Mouse (Mus musculus): ENCODE measurements at regions not wholly inside any gene's neighbourhood (a gene's known extent, or its start where the extent isn't known, plus 50 kb on each side); places are given as distances from the start of the nearest gene placed in this dataset.
"Not testable (repeated sequence)": the region's sequence is repeated elsewhere in the genome, so short reads cannot be mapped to it uniquely, and the experiment has no call there.

DNA sequence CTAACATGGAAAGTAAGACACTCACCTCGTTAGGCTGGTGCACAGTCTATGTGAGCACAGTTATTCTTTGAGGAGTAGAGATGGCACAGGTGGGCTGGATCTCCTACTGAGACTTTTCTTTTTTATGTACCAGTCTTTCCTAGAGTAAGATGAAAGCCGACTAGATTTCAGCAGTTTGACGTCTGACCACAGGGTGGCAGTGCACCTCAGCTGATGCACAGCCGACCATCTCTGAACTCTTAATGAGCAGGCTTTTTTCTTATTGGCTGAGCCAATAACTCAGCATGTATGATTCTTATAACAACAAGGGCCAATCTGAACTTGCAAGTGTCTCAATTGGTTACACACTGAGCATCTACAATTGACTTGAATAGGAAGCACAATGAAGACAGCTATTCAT is 126.6 kb upstream of the Olfr1507 start:
- Histone ChIP-seq H3K27me3 (ENCODE audit: control insufficient read depth, insufficient read depth, low read length) (no peaks in the 10 kb centered on the region), H3K27ac (ENCODE audit: control insufficient read depth, insufficient read depth, low read depth, low read length) (no peak overlapping the region), H3K4me3 (ENCODE audit: control insufficient read depth, low read depth, low read length) (no peak overlapping the region), H3K4me1 (ENCODE audit: control insufficient read depth, insufficient read depth, low read length) (no peaks in the 10 kb centered on the region), H3K36me3 (ENCODE audit: control insufficient read depth, insufficient read depth, low read length) (no peaks in the 10 kb centered on the region)
- TF ChIP-seq POLR2A (IDR thresholded peaks at IDR 0.05; ENCODE audit: control insufficient read depth, low read depth, low read length) (no peak), CTCF (IDR thresholded peaks at IDR 0.05; ENCODE audit: control insufficient read depth, insufficient read depth, insufficient replicate concordance, low read depth, low read length) (peak; percentile 32; the same call in 1 of the 2 replicates)

DNA sequence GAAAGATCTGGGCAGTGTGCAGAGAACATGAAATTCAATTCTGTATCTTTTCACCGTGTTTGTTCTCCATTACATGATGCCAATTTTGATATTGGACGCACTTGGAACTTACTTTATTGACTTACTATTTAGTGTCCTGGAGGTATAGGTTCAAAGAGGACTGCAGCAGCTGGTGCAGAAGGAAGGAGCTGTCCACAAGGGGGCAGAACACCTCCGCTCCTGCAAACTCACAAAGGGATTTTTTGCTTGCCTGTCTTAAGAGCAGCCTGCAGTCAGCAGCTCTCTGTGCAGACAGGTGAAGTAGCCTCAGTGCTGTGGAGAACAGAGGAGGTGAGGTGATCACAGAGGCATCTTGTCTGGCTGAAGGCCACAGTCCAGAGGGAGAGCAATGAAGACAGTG is 84.8 kb upstream of the Olfr1507 start:
- Histone ChIP-seq H3K4me3 (ENCODE audit: control insufficient read depth, low read depth, low read length) (no peak overlapping the region), H3K27me3 (ENCODE audit: control insufficient read depth, insufficient read depth, low read length) (no peaks in the 10 kb centered on the region), H3K27ac (ENCODE audit: control insufficient read depth, insufficient read depth, low read depth, low read length) (no peak overlapping the region), H3K36me3 (ENCODE audit: control insufficient read depth, insufficient read depth, low read length) (no peaks in the 10 kb centered on the region), H3K4me1 (ENCODE audit: control insufficient read depth, insufficient read depth, low read length) (no peaks in the 10 kb centered on the region)
- TF ChIP-seq POLR2A (IDR thresholded peaks at IDR 0.05; ENCODE audit: control insufficient read depth, low read depth, low read length) (no peak), CTCF (IDR thresholded peaks at IDR 0.05; ENCODE audit: control insufficient read depth, insufficient read depth, insufficient replicate concordance, low read depth, low read length) (no peak; the same call in 1 of the 2 replicates)

DNA sequence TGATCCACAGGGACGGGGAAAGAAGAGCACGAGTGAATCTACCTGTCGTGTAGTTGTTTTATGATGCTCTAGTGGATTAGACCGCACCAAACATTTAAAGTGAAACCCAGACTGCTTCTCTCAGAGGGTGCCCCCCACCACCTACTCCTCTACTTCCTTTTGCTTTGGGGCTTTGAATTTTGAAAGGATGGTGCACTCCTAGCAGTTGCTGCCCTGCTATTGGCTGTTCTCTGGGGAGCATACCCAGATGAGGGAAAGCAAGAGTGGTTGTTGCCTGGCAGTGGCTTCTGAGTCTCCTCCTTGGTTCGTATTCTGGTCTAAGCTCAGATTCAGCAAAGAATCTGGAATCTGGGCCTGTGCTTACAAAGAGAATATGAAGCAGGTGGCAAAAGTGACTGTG is 71.4 kb upstream of the Olfr1507 start:
- H3K36me3 ChIP-seq (ENCODE audit: control insufficient read depth, insufficient read depth, low read length): no peaks in the 10 kb centered on the region
- no peak overlapping the region for H3K27ac ChIP-seq (ENCODE audit: control insufficient read depth, insufficient read depth, low read depth, low read length)
- H3K4me3 ChIP-seq (ENCODE audit: control insufficient read depth, low read depth, low read length): no peak overlapping the region

DNA sequence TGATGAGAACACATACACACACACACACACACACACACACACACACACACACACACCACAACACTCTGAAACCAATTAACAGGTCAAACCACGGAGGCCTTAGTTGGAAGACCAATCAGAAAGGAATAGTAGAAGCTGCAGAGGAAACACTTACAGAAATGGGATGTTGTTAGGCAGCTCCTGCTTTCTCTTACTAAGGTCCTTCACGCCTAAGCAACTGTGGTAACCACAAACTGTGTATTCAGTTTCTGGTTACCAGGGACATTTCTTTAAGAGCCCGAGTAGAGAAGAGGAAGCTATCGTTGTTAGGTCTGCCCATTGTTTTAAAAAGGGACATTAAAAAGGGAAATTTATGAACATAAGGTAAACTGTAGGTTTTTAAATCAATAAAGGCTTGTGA is 70.1 kb upstream of the Olfr1507 start:
- Histone ChIP-seq H3K4me3 (ENCODE audit: control insufficient read depth, low read depth, low read length) (no peak overlapping the region), H3K36me3 (ENCODE audit: control insufficient read depth, insufficient read depth, low read length) (no peaks in the 10 kb centered on the region), H3K27ac (ENCODE audit: control insufficient read depth, insufficient read depth, low read depth, low read length) (no peak overlapping the region), H3K27me3 (ENCODE audit: control insufficient read depth, insufficient read depth, low read length) (no peaks in the 10 kb centered on the region), H3K4me1 (ENCODE audit: control insufficient read depth, insufficient read depth, low read length) (no peaks in the 10 kb centered on the region)
- TF ChIP-seq POLR2A (IDR thresholded peaks at IDR 0.05; ENCODE audit: control insufficient read depth, low read depth, low read length) (no peak), CTCF (IDR thresholded peaks at IDR 0.05; ENCODE audit: control insufficient read depth, insufficient read depth, insufficient replicate concordance, low read depth, low read length) (no peak)

More for the DNA sequence above, 71.4 kb upstream of the Olfr1507 start:
- H3K27me3 ChIP-seq (ENCODE audit: control insufficient read depth, insufficient read depth, low read length): no peaks in the 10 kb centered on the region
- H3K4me1 ChIP-seq (ENCODE audit: control insufficient read depth, insufficient read depth, low read length): no peaks in the 10 kb centered on the region
- TF ChIP-seq CTCF (IDR thresholded peaks at IDR 0.05; ENCODE audit: control insufficient read depth, insufficient read depth, insufficient replicate concordance, low read depth, low read length) (no peak), POLR2A (IDR thresholded peaks at IDR 0.05; ENCODE audit: control insufficient read depth, low read depth, low read length) (no peak)

DNA sequence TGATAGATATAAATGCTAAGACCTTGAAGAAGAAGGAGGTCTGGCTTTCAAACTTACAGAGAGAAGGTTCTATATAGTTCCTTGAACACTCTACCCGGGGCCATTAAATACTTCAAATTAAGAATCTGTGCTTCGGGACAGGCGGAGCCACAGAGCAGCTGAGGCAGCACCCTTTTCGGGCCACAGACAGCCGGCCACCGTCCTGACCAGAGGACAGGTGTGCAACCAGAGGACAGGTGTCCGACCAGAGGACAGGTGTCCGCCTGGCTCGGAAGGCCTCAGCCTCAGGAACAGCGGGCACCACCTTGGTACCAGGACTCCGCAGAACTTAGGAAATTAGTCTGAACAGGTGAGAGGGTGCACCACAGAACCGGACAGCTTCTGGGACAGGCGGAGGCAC is 60.8 kb upstream of the Olfr1507 start:
- not testable (repeated sequence) for H3K4me3 ChIP-seq (ENCODE audit: control insufficient read depth, low read depth, low read length); H3K27ac ChIP-seq (ENCODE audit: control insufficient read depth, insufficient read depth, low read depth, low read length); H3K36me3 ChIP-seq (ENCODE audit: control insufficient read depth, insufficient read depth, low read length); H3K27me3 ChIP-seq (ENCODE audit: control insufficient read depth, insufficient read depth, low read length); H3K4me1 ChIP-seq (ENCODE audit: control insufficient read depth, insufficient read depth, low read length)

DNA sequence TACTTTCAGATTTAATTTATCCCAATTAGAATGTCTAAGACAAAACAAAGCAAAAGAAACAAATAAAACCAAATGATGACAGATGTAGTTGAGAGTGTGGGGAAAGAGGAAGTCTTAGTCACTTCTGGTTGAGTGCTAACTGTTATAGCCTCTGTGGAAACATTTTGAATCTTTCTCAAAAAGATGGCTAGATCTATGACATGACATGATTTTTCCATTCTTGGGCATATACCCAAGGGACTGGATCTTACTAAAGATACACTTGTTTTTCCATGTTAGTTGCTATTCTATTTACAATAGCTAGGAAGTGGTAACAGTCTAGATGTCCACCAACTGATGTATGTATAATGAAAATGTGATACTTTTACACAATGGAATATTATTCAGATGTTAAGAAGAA is 57.9 kb upstream of the Olfr1507 start:
- no peak for TF ChIP-seq POLR2A (IDR thresholded peaks at IDR 0.05; ENCODE audit: control insufficient read depth, low read depth, low read length)
- TF ChIP-seq CTCF (IDR thresholded peaks at IDR 0.05; ENCODE audit: control insufficient read depth, insufficient read depth, insufficient replicate concordance, low read depth, low read length): no peak
- H3K36me3 ChIP-seq (ENCODE audit: control insufficient read depth, insufficient read depth, low read length): no peaks in the 10 kb centered on the region

DNA sequence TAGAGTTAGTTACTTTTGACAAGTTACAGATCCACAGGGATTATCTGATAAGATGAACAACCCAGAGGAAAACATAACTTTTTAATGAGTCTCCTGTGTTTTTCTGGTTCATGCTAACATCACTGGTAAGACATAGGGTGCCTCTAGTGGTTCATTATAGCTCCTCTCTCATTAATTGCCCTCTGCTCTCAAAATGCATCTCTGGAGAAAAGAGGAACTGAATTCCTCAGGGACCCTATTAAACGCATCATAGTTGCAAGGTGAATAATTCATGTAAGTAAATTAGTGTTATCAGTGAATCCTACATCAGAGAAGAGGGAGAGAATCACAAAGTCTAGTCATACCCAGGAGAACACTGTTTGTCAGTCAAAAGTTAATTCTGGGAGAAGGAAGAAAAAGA is 52.4 kb upstream of the Olfr1507 start:
- Histone ChIP-seq H3K36me3 (ENCODE audit: control insufficient read depth, insufficient read depth, low read length) (no peaks in the 10 kb centered on the region), H3K4me3 (ENCODE audit: control insufficient read depth, low read depth, low read length) (no peak overlapping the region), H3K27me3 (ENCODE audit: control insufficient read depth, insufficient read depth, low read length) (no peaks in the 10 kb centered on the region), H3K4me1 (ENCODE audit: control insufficient read depth, insufficient read depth, low read length) (no peaks in the 10 kb centered on the region), H3K27ac (ENCODE audit: control insufficient read depth, insufficient read depth, low read depth, low read length) (no peak overlapping the region)
- no peak for TF ChIP-seq CTCF (IDR thresholded peaks at IDR 0.05; ENCODE audit: control insufficient read depth, insufficient read depth, insufficient replicate concordance, low read depth, low read length)
- no peak for TF ChIP-seq POLR2A (IDR thresholded peaks at IDR 0.05; ENCODE audit: control insufficient read depth, low read depth, low read length)

More for the DNA sequence above, 57.9 kb upstream of the Olfr1507 start:
- H3K27ac ChIP-seq (ENCODE audit: control insufficient read depth, insufficient read depth, low read depth, low read length): no peak overlapping the region
- no peaks in the 10 kb centered on the region for H3K27me3 ChIP-seq (ENCODE audit: control insufficient read depth, insufficient read depth, low read length)
- no peak overlapping the region for H3K4me3 ChIP-seq (ENCODE audit: control insufficient read depth, low read depth, low read length)
- no peaks in the 10 kb centered on the region for H3K4me1 ChIP-seq (ENCODE audit: control insufficient read depth, insufficient read depth, low read length)

Data from testis, adult 2 months (tissue).